Mouse (Mus musculus): ENCODE measurements around the gene Tmem107. TPM values are rescaled to one million over a fixed set of nuclear protein-coding genes. Genes with fewer than 3 reads are reported as not detected.

Tmem107 gene
- polyA plus RNA-seq (2012; rRNA removed) = 9.0 and 9.5 TPM in 2 replicates

DNA sequence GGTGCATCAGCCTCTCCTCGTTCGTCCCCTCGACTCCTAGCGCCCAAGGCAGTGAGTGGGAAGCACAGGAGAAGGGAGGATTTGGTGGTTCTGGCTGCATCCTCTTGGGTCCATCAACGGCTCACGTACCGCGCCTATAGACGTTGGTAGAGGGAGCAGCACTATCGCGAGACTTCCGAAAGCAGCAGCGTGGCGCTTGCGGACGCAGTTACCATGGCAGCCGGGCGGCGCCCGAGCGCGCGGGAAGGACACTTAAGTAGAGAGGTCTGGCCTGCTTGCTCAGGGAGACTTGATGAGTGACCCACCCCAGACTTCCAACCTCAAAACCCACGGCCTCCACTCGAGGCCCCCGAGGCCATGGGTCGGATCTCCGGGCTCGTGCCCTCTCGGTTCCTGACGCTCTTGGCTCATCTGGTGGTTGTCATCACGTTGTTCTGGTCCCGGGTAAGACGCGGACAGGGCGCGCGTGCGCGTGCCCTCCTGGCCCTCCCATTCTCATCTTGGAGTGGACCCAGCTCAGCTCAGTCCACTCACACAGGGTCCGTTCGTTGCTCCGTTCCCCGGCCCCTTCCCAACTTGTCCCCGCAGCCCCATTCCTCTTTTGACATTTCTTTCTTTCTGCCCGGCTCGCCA lies at the start of gene Tmem107:
Gene Tmem107, plus strand, starts transcription at position 217 of the 633 bp plus-strand sequence.

DNA sequence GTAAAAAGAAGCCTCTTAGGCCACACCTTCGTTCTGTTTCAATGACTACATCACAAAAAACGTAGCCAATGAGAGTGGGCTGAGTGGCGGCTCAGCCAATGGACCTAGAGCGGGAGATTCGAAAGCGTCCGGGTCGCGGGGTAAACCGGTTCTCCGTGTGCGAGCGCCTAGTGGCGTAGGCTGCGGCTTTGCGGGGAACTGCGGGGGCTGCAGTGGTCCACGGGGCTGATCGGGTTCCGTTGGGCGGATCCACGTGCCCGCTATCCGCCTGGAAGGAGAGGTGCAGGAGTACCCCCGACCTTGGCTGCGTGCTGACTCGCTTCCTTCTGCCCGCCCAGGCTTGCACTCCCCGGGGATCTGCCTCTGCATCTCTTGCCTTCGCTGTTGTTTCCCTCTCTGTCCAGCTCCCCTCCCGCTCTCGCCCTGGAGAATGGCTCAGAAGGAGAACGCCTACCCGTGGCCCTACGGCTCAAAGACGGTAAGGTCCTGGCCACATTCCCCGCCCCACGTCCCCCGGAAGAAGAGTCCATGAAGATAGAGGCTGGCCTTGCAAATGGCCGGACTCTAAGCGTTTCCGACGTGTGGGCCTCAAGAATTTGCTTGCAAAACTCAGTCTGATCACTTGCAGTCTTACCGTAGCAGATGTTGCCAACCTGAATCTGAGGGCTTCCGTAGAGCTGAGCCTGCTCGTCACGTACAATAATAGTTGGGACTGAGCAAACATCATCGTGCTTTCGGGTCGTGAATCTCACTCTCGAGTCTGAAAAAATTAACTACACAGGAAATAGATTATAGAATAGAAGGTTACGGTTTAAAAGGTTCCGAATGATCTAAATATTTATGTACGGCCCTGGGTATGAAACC lies 24.8 kb upstream of the Tmem107 start, which contains the start of gene Aurkb:
Gene Aurkb, plus strand, starts transcription at position 117 of the 864 bp plus-strand sequence.

GRCm38 (mm10) chr11:69059357-69059974 lies 11.1 kb upstream of the Tmem107 start, which contains the start of gene Borcs6:
Gene Borcs6, plus strand, starts transcription at chr11:69059717.

GRCm38 (mm10) chr11:69088103-69088855 lies 17.7 kb downstream of the Tmem107 start, which contains the start of gene Vamp2:
Gene Vamp2, plus strand, starts transcription at chr11:69088490.

DNA sequence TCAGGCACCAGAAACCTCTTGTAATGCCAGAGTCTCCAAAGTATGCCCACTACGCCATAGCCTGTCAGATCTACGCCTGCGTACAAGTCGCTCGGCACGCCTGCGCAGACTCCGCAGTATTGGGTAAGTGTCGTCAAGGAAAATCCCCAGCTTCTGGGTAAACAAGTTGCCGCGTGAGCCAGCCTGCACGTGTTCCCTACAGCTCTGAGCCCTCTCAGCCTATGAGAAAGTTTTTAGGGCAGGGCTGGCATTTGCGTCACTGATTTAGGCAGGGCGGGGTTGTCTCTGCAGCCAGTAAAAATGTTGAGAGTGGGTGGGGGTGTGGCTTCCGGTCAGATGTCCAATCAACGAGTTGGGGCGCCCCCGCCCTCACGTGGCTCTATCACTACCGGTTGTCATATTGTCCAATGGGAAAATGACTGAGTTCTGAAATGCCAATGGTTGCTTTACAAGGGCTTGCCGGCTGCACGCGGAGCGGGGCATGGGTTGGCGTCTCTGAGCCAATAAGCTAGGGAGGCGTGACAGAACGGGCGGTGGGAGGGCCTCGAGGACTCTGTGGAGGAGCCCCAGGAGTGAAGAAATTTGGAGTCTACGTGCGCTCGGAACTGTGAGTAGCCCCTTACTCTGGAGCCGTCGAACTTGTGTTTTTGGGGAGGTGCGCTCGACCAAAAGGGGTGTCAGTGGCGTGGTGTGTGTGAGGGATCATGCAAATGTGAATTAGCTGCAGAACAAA lies 24.3 kb downstream of the Tmem107 start, which contains the start of gene Per1:
Gene Per1, plus strand, starts transcription at position 521 of the 733 bp plus-strand sequence.

GRCm38 (mm10) chr11:69120221-69121000 lies 49.8 kb downstream of the Tmem107 start, which contains the start of gene Hes7:
Gene Hes7, plus strand, starts transcription at chr11:69120404.

DNA sequence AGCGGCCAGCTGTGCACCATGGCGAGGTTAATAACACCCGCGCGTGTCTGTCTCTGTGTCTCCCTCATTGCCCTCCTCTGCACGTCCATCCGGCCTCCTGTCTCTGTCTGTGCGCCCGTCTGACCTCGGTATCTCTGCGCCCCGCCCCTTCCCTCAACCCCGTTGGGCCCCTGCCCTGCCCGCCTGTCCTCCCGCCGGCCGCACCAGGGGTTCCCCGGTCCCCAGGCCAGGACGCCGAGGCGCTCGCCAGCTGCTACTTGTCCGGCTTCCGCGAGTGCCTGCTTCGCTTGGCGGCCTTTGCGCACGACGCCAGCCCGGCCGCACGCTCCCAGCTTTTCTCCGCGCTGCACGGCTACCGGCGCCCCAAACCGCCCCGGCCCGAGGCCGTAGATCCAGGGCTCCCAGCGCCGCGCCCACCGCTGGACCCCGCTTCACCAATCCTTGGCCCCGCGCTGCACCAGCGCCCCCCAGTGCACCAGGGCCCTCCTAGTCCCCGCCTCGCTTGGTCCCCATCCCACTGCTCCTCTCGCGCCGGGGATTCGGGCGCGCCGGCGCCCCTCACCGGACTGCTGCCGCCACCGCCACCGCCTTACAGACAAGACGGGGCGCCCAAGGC lies 51.8 kb downstream of the Tmem107 start, which contains the start of gene 9130213A22Rik:
Gene 9130213A22Rik, minus strand, starts transcription at position 254 of the 616 bp plus-strand sequence.

Other genes starting within 250 kb of the Tmem107 start
- gene Ndel1, start 198.9 kb upstream of the Tmem107 start, polyA plus RNA-seq (2012; rRNA removed) = 26.5 and 28.7 TPM in 2 replicates
- gene Rnf222, start 182.3 kb upstream of the Tmem107 start, polyA plus RNA-seq (2012; rRNA removed) = 0.06 TPM in 2 replicates
- gene Rpl26, start 169.2 kb upstream of the Tmem107 start, polyA plus RNA-seq (2012; rRNA removed) = 1,723 and 1,900 TPM in 2 replicates
- gene Odf4, start 143.7 kb upstream of the Tmem107 start, polyA plus RNA-seq (2012; rRNA removed) = not detected in 2 replicates
- gene Arhgef15, start 113.3 kb upstream of the Tmem107 start, polyA plus RNA-seq (2012; rRNA removed) = 2.4 and 3.3 TPM in 2 replicates
- 0.50 and 0.72 TPM in 2 replicates for gene Slc25a35, start 102.7 kb upstream of the Tmem107 start, polyA plus RNA-seq (2012; rRNA removed)
- gene Rangrf, start 95.6 kb upstream of the Tmem107 start, polyA plus RNA-seq (2012; rRNA removed) = 9.2 and 10.1 TPM in 2 replicates
- gene Pfas, start 62.3 kb upstream of the Tmem107 start, polyA plus RNA-seq (2012; rRNA removed) = 5.6 and 6.6 TPM in 2 replicates
- gene Ctc1, start 54.9 kb upstream of the Tmem107 start, polyA plus RNA-seq (2012; rRNA removed) = 13.8 and 16.8 TPM in 2 replicates
- gene Aurkb, start 25.2 kb upstream of the Tmem107 start, polyA plus RNA-seq (2012; rRNA removed) = 37.0 and 39.6 TPM in 2 replicates
- 6.1 and 6.7 TPM in 2 replicates for gene Borcs6, start 11.1 kb upstream of the Tmem107 start, polyA plus RNA-seq (2012; rRNA removed)
- gene Vamp2, start 17.7 kb downstream of the Tmem107 start, polyA plus RNA-seq (2012; rRNA removed) = 28.3 and 32.3 TPM in 2 replicates
- 6.8 and 9.4 TPM in 2 replicates for gene Per1, start 24.4 kb downstream of the Tmem107 start, polyA plus RNA-seq (2012; rRNA removed)
- gene Hes7, start 49.6 kb downstream of the Tmem107 start, polyA plus RNA-seq (2012; rRNA removed) = 0.15 and 0.19 TPM in 2 replicates
- gene 9130213A22Rik, start 51.8 kb downstream of the Tmem107 start, polyA plus RNA-seq (2012; rRNA removed) = 0.11 and 0.12 TPM in 2 replicates
- 0.10 and 0.26 TPM in 2 replicates for gene Aloxe3, start 55.1 kb downstream of the Tmem107 start, polyA plus RNA-seq (2012; rRNA removed)
- not detected in 2 replicates for gene Alox12b, start 86.2 kb downstream of the Tmem107 start, polyA plus RNA-seq (2012; rRNA removed)
- gene Alox8, start 127.0 kb downstream of the Tmem107 start, polyA plus RNA-seq (2012; rRNA removed) = 0.01 TPM in 1 of 2 replicates, not detected in the other
- gene Gucy2e, start 166.2 kb downstream of the Tmem107 start, polyA plus RNA-seq (2012; rRNA removed) = under 0.01 TPM in 1 of 2 replicates, not detected in the other